Mouse (Mus musculus) ES-Bruce4 (cell line): ENCODE measurements around the gene 9130023H24Rik.

Experiments
- CTCF ChIP-seq: IDR thresholded peaks from one replicate; pipeline ENCODE4 v1.8.1; 2011; ENCODE audit warnings: low read depth, low read length
- EP300 ChIP-seq: IDR thresholded peaks from 2 replicates; pipeline ENCODE4 v1.6.1; 2011; ENCODE audit warnings: low read depth, low read length; ENCODE audit not compliant: insufficient read depth
- POLR2A ChIP-seq: IDR thresholded peaks from one replicate; pipeline ENCODE4 v1.8.1; 2011; ENCODE audit warnings: low read length; ENCODE audit not compliant: insufficient read depth

GRCm38 (mm10) chr7:128246496-128247391, 8.9 kb upstream of the 9130023H24Rik start, which contains the start of gene Tgfb1i1:
- TF ChIP-seq POLR2A: no peak
- no peak for TF ChIP-seq EP300
- TF ChIP-seq CTCF: no peak
